Mouse (Mus musculus) liver, embryonic 14.5 days (tissue): Measurements from ENCODE around the gene Tubg2. TPM values are rescaled to one million over a fixed set of nuclear protein-coding genes. Genes with fewer than 3 reads are reported as not detected.

Experiments
- ATAC-seq: fragments of 200-750 bp; cut with Nextera tagmentation; 2 replicates; pipeline ENCODE4 v1.8.0; 2017; ENCODE audit warnings: moderate number of reproducible peaks, mild to moderate bottlenecking, moderate library complexity; ENCODE audit not compliant: insufficient read depth
- DNase-seq, 3 experiments: peaks; one replicate each; pipeline ENCODE4 v3.0.0-alpha.2; 2012 to 2013; ENCODE audit warnings: low read depth in 3 of 3, low spot score in 3 of 3
- H3K27ac ChIP-seq: fragments of 300-500 bp; sonication (generic); 2 replicates; pipeline ENCODE4 v1.5.1; 2014; ENCODE audit warnings: moderate library complexity, mild to moderate bottlenecking, control low read depth, inconsistent platforms
- H3K27me3 ChIP-seq: fragments of 300-500 bp; sonication (generic); 2 replicates; pipeline ENCODE4 v1.6.1; 2014; ENCODE audit warnings: mild to moderate bottlenecking, low read length, moderate library complexity; ENCODE audit not compliant: control insufficient read depth, insufficient read depth
- H3K36me3 ChIP-seq: fragments of 300-500 bp; sonication (generic); replicated peaks from 2 replicates; pipeline ENCODE4 v1.6.1; 2014; ENCODE audit warnings: low read depth; ENCODE audit not compliant: control insufficient read depth, insufficient read depth
- H3K4me1 ChIP-seq, 2 experiments: fragments of 200-500 bp in 1 of 2; fragments of 300-500 bp in 1 of 2; sonication (generic) in 1 of 2; replicated peaks; 2 replicates each; pipeline ENCODE4 v1.6.1; 2012 to 2014; ENCODE audit warnings: antibody characterized with exemption in 1 of 2, inconsistent platforms in 1 of 2, low read length in 1 of 2; ENCODE audit not compliant: control insufficient read depth in 2 of 2, insufficient read depth in 2 of 2
- H3K4me2 ChIP-seq: fragments of 300-500 bp; sonication (generic); 2 replicates; pipeline ENCODE4 v1.6.1; 2014; ENCODE audit warnings: low read depth, mild to moderate bottlenecking, control low read depth, moderate library complexity
- H3K4me3 ChIP-seq, 2 experiments: fragments of 200-500 bp in 1 of 2; fragments of 300-500 bp in 1 of 2; sonication (generic) in 1 of 2; 2 replicates each; pipeline ENCODE4 v1.5.1; 2012 to 2014; ENCODE audit warnings: low read depth in 2 of 2, low read length in 2 of 2, mild to moderate bottlenecking in 2 of 2, control low read depth in 1 of 2, inconsistent platforms in 1 of 2, moderate library complexity in 1 of 2; ENCODE audit not compliant: insufficient read depth in 1 of 2
- H3K9ac ChIP-seq: fragments of 300-500 bp; sonication (generic); replicated peaks from 2 replicates; pipeline ENCODE4 v1.6.1; 2014; ENCODE audit warnings: mild to moderate bottlenecking, control low read depth, moderate library complexity
- H3K9me3 ChIP-seq: fragments of 300-500 bp; sonication (generic); 2 replicates; pipeline ENCODE4 v1.6.1; 2016; ENCODE audit warnings: low read length, mixed read lengths; ENCODE audit not compliant: control insufficient read depth
- CTCF ChIP-seq: IDR thresholded peaks from 2 replicates; pipeline ENCODE4 v1.5.1; 2016; ENCODE audit warnings: antibody characterized with exemption, low read depth, control low read depth
- EP300 ChIP-seq: IDR thresholded peaks from 2 replicates; pipeline ENCODE4 v1.6.1; 2016; ENCODE audit warnings: antibody characterized with exemption, low read depth
- WGBS: fragments of 180-500 bp; shearing (Covaris S2); extraction: QIAGEN DNeasy Blood & Tissue Kit; methylation state at CpG from one replicate; pipeline ENCODE4 v1.1.7; 2014; ENCODE audit not compliant: insufficient replicate concordance; 5-methylcytosine and 5-hydroxymethylcytosine counted together
- polyA plus RNA-seq, 2 experiments: library from polyadenylated mRNA; depleted of rRNA in 1 of 2; stranded (reverse) in 1 of 2; unstranded in 1 of 2; fragments of >200 nt; fragmentation: Nextera tagmentation in 1 of 2; extraction: Ambion mirVana in 1 of 2; gene quantifications; 2 replicates each; pipeline versions ENCODE4 v1.2.1 to v1.2.3; 2012 to 2014

Gene Tubg2
- polyA plus RNA-seq, 2 experiments, result 0.13 TPM; not detected in 1

DNA sequence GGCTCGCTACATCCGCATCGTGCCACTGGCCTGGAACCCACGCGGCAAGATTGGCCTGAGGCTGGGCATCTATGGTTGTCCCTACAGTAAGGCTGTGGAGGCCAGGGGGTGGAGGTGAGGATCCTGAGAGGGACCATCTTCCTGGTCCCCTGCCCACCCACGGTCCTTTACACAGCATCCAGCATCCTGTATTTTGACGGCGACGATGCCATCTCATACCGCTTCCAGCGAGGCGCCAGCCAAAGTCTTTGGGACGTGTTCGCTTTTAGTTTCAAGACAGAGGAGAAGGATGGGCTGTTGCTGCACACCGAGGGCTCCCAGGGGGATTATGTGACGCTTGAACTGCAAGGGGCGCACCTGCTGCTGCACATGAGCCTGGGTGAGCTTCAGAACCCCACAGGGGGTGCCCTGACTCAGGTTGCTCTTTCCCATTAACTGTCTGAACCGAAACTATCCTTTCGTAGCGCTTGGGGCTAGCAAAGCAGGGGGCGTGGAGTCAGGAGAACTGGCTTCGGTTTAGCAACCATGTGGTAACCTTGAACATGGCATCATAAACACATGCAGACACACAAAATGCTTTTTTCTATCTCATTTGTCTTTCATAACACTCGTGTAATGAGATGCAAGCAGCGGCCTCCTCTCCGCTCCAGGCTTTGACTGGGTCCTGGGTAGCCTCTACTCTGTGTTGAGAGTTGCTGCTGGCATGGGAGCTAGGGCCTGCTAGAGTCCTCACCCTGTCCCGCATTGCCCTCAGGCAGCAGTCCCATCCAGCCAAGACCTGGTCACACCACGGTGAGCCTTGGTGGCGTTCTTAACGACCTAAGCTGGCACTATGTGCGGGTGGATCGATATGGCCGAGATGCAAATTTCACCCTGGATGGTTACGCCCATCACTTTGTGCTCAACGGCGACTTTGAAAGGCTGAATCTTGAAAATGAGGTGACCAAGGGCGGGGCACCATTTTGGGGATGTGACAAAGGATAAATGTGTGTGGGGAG is 22.7 kb downstream of the Tubg2 start:
- no peak for TF ChIP-seq EP300
- TF ChIP-seq CTCF, result no peak
- Histone ChIP-seq H3K4me2 (no peak overlapping the region), H3K9me3 (no peaks in the 10 kb centered on the region), H3K4me3 (no peak overlapping the region), H3K27ac (no peak overlapping the region), H3K27me3 (peaks cover 55% of the 10 kb centered on the region), H3K36me3 (no peaks in the 10 kb centered on the region), H3K4me1 (peaks cover 0 to 2% of the 10 kb centered on the region in 2 experiments; a peak in 2 of 4 replicates), H3K9ac (no peak overlapping the region)
- DNase-seq (no peak), ATAC-seq (no peak)
- 54% methylated on average over 36 of the region's 36 CpGs for WGBS

DNA sequence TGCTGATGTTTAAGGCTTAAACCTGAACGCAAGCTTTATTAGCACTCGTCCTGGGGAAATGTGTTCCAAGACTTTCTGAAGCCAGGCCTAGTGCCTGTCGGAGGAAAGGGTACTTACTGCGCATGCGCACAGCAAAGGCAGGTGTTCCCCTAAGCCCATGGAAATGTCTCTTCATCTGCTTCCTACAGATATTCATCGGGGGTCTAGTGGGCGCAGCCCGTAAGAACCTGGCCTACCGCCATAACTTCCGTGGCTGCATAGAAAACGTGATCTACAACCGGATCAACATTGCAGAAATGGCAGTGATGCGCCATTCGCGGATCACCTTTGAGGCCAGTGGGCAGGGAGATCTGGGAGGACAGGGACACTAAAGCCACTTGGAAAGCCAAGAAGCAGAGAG is 23.6 kb downstream of the Tubg2 start:
- ATAC-seq, result no peak
- H3K27me3 ChIP-seq, result peaks cover 45% of the 10 kb centered on the region
- WGBS, result 70% methylated on average over 15 of the region's 15 CpGs
- H3K4me1 ChIP-seq, result peaks cover 0 to under 1% of the 10 kb centered on the region in 2 experiments; a peak in 2 of 4 replicates
- no peaks in the 10 kb centered on the region for H3K36me3 ChIP-seq
- H3K4me2 ChIP-seq, result no peak overlapping the region
- H3K9me3 ChIP-seq, result no peaks in the 10 kb centered on the region
- DNase-seq, result no peak
- H3K27ac ChIP-seq, result no peak overlapping the region
- H3K4me3 ChIP-seq, result no peak overlapping the region
- H3K9ac ChIP-seq, result no peak overlapping the region
- TF ChIP-seq CTCF (no peak), EP300 (no peak)

DNA sequence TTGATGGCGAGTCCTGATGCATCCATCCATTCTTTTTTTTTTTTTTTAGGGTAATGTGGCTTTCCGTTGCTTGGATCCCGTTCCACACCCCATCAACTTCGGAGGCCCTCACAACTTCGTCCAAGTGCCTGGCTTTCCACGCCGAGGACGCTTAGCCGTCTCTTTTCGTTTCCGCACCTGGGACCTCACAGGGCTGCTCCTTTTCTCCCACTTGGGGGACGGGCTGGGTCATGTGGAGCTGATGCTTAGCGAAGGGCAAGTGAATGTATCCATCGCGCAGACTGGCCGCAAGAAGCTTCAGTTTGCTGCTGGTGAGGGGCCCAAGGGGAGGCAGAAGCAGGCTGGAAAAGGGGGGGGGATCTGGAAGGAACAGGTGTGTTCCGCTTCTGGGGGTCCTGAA is 24.6 kb downstream of the Tubg2 start:
- 66% methylated on average over 17 of the region's 17 CpGs for WGBS
- peaks cover 36% of the 10 kb centered on the region for H3K27me3 ChIP-seq

DNA sequence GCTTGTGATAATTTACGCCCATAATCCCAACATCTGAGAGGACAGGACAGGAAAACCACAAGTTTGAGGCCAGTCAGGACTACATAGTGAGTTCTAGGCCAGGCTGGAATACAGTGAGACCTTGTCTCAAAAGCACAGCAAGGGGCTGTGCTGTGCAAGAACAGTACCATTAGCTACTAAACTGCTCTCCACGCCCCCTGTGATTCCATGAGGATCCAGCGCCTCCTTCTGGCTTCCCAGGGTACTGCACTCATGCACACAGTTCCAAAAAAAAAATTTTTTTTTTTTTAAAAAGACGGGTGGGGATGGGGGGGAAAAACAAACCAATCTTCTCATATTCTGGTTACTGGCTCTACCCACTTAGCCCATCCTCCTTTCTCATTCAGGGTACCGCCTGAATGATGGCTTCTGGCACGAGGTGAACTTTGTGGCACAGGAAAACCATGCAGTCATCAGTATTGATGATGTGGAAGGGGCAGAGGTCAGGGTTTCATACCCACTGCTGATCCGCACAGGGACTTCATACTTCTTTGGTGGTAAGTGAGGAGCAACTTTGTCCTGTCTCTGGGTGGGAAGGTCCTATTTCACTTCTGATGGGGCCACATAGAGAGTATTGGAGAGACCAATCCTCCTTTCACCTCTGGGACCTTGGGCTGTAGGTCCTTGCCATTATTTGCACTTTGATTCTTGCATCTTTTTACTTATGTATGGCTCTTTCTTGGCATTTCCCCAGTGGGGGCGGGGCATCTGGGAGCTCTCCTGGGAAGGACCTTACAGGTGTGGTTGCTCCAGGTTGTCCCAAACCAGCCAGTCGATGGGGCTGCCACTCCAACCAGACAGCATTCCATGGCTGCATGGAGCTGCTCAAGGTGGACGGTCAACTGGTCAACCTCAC is 25.4 kb downstream of the Tubg2 start:
- Histone ChIP-seq H3K4me3 (no peak overlapping the region), H3K27me3 (peaks cover 28% of the 10 kb centered on the region), H3K4me1 (no peaks in the 10 kb centered on the region), H3K9me3 (no peaks in the 10 kb centered on the region), H3K9ac (no peak overlapping the region), H3K4me2 (no peak overlapping the region), H3K27ac (no peak overlapping the region), H3K36me3 (no peaks in the 10 kb centered on the region)
- ATAC-seq (no peak), DNase-seq (no peak)
- 31% methylated on average over 10 of the region's 10 CpGs for WGBS
- peak; percentile 87 for TF ChIP-seq CTCF
- no peak for TF ChIP-seq EP300

More for the DNA sequence above, 24.6 kb downstream of the Tubg2 start:
- H3K36me3 ChIP-seq, result no peaks in the 10 kb centered on the region
- H3K27ac ChIP-seq, result no peak overlapping the region
- H3K4me2 ChIP-seq, result no peak overlapping the region
- no peaks in the 10 kb centered on the region for H3K9me3 ChIP-seq
- H3K4me3 ChIP-seq, result no peak overlapping the region
- H3K9ac ChIP-seq, result no peak overlapping the region
- TF ChIP-seq CTCF (no peak), EP300 (no peak)
- no peaks in the 10 kb centered on the region for H3K4me1 ChIP-seq
- ATAC-seq (no peak), DNase-seq (no peak)

DNA sequence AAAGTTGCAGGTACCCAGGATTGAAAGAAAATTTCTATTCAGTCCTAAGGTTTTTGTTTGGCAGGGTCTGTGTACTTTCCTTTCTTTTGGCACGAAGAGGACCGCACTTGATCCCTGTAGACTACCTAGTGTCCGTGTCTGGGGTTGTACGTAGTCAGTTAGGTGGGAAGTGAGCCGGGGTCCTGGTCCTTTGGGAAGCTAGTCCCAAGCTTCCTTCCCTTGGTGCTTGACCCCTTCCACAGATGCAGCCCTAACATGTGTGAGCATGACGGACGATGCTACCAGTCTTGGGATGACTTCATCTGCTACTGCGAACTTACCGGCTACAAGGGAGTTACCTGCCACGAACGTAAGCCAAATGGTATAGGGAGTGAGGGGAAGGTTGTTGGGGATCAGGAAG is 26.3 kb downstream of the Tubg2 start:
- DNase-seq (no peak), ATAC-seq (no peak)
- no peak for TF ChIP-seq CTCF
- no peak for TF ChIP-seq EP300
- H3K27me3 ChIP-seq, result peaks cover 20% of the 10 kb centered on the region
- no peak overlapping the region for H3K4me2 ChIP-seq
- H3K9ac ChIP-seq, result no peak overlapping the region
- no peaks in the 10 kb centered on the region for H3K9me3 ChIP-seq
- H3K36me3 ChIP-seq, result no peaks in the 10 kb centered on the region
- WGBS, result 83% methylated on average over 11 of the region's 11 CpGs
- no peak overlapping the region for H3K4me3 ChIP-seq
- H3K27ac ChIP-seq, result no peak overlapping the region
- no peaks in the 10 kb centered on the region for H3K4me1 ChIP-seq
